9 mouse cellular contexts compared by ENCODE assay signal in the genomic region with DNA sequence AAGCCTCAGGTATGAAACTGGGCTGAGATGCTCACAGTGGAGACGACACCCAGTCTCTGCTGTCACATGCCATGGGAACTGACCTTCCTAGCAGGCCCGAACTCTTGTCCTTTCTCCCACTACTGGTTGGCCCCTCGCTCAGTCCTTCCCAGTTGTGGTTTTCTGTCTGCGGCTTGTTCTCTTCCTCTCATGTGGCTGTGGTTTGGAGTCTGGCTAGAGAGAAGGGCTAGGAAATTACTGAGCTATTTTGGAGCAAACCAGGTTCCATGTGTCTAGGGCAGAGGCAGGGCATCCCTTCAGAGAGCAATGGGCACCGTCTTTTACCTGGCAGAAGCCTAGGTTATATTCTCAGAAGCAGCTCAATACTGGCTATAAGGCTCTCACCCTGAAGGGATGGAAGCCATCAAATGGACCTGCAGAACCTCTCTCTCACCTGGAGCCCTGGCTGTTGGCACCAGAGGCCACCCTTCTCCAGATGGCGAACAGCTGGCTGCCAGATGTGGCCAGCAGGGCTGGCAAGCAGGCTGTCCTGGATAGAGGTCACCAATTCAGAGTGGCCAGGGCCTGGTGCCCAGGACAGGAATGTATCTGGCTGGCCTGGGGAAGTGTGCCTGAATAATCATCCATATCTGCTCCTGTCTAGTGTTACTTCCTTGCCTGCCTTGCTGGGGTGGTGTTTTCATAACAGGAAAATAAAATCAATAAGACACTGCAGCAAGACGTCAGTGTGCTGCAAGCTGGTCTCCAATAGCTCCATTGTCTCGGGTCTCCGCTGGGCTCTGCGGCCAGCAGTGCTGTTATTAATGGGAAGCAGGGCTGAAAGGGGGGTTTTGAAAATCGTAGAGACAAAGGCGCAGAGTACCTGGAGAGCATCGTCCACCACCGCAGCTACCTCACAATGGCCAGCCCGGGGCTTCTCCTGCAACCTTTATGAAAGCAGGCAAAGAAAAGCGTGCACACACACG.
A peak's percentile ranks its signal among the peaks of the same experiment; 100 is the strongest.
DNase-seq lines count a peak whose midpoint lies in the region; ATAC-seq and TF ChIP-seq lines count a peak whose summit lies in the region.
"Had no signal": no experiment of that assay in that cellular context is flagged by ENCODE, and none has a peak within 500 bp of the region (broad histone marks: within the 10 kb centered on the region; RNA-seq: fewer than 3 reads in every experiment).

No protein-coding gene starts in this region.

- intact Hi-C loops in gastrocnemius, postnatal 36 days (cut with DNase I), result loop anchor here (5.0 kb wide), 1 partner anchor 61 kb away; no protein-coding TSS in a partner anchor
- intact Hi-C loops in gastrocnemius, adult 2 months (cut with DNase I), result no loop called here

- no peak overlapping the region for H3K4me3 ChIP-seq in gastrocnemius, adult 2 months
- no peak overlapping the region for H3K4me3 ChIP-seq in limb, embryonic 13.5 days
- no peak overlapping the region for H3K4me3 ChIP-seq in neural tube, embryonic 12.5 days
- H3K4me3 ChIP-seq in intestine, embryonic 16.5 days (ENCODE audit: low read length), result no peak overlapping the region
- no peak overlapping the region for H3K4me3 ChIP-seq in cerebellum, adult 2 months (replicated peaks; ENCODE audit: insufficient read depth, low read depth, low read length)

- no peak for TF ChIP-seq POLR2A in cerebellum, adult 2 months (IDR thresholded peaks at IDR 0.05; ENCODE audit: borderline replicate concordance, insufficient read depth, low read length)

- peaks cover 6% of the 10 kb centered on the region; the same call in 1 of the 2 replicates for H3K36me3 ChIP-seq in limb, embryonic 13.5 days
- no peaks in the 10 kb centered on the region for H3K36me3 ChIP-seq in neural tube, embryonic 12.5 days
- no peaks in the 10 kb centered on the region for H3K36me3 ChIP-seq in intestine, embryonic 16.5 days (ENCODE audit: control insufficient read depth, insufficient read depth, low read length)

- WGBS in limb, embryonic 13.5 days, result 52% methylated on average over 17 of the region's 17 CpGs
- WGBS in neural tube, embryonic 12.5 days, result 57% methylated on average over 17 of the region's 17 CpGs
- WGBS in intestine, embryonic 16.5 days, result 75% methylated on average over 17 of the region's 17 CpGs
- 75% methylated on average over 17 of the region's 17 CpGs for WGBS in cerebellum, adult 2 months

- peaks cover 70% of the 10 kb centered on the region for H3K4me1 ChIP-seq in limb, embryonic 13.5 days
- H3K4me1 ChIP-seq in neural tube, embryonic 12.5 days, result peaks cover 36% of the 10 kb centered on the region
- peaks cover 13% of the 10 kb centered on the region for H3K4me1 ChIP-seq in intestine, embryonic 16.5 days (ENCODE audit: control insufficient read depth, insufficient read depth, low read length)
- H3K4me1 ChIP-seq in cerebellum, adult 2 months (ENCODE audit: control insufficient read depth, insufficient read depth, low read length), result peaks cover 10% of the 10 kb centered on the region

- H3K9ac ChIP-seq in limb, embryonic 13.5 days, result no peak overlapping the region
- H3K9ac ChIP-seq in neural tube, embryonic 12.5 days, result 0 out of 2 replicates have a peak overlapping the region, but pooled peaks have one; percentile 18
- no peak overlapping the region for H3K9ac ChIP-seq in intestine, embryonic 16.5 days (ENCODE audit: low read depth, low read length)

- ATAC-seq in limb, embryonic 13.5 days (ENCODE audit: low FRiP score, low read depth), result 0 out of 2 replicates have a peak, but pooled peaks have one; percentile 28
- no peak for ATAC-seq in neural tube, embryonic 12.5 days (ENCODE audit: low FRiP score, low read depth)
- ATAC-seq in intestine, embryonic 16.5 days, result no peak

- no peak overlapping the region; the same call in 1 of the 2 replicates for H3K4me2 ChIP-seq in limb, embryonic 13.5 days (replicated peaks)
- no peak overlapping the region for H3K4me2 ChIP-seq in neural tube, embryonic 12.5 days (replicated peaks)
- no peak overlapping the region for H3K4me2 ChIP-seq in intestine, embryonic 16.5 days (ENCODE audit: low read depth, low read length)

- peak; percentile 61 for DNase-seq in gastrocnemius, adult 18-20 months (ENCODE audit: low spot score)
- no peak for DNase-seq in gastrocnemius, postnatal 36 days
- peak; percentile 82 for DNase-seq in gastrocnemius, adult 2 months
- no peak for DNase-seq in yolk sac, embryonic 10.5 days (ENCODE audit: low spot score)
- no peak for DNase-seq in cerebellum, adult 2 months

- no peak for TF ChIP-seq CTCF in gastrocnemius, adult 2 months (IDR thresholded peaks at IDR 0.05)
- no peak for TF ChIP-seq CTCF in cerebellum, adult 2 months (IDR thresholded peaks at IDR 0.05; ENCODE audit: borderline replicate concordance, insufficient read depth, low read depth, low read length)

- H3K27ac ChIP-seq in gastrocnemius, adult 2 months, result peak overlapping the region; percentile 74
- peak overlapping the region; percentile 56; the same call in 1 of the 2 replicates for H3K27ac ChIP-seq in limb, embryonic 13.5 days
- H3K27ac ChIP-seq in neural tube, embryonic 12.5 days, result 0 out of 2 replicates have a peak overlapping the region, but pooled peaks have one; percentile 10
- no peak overlapping the region for H3K27ac ChIP-seq in intestine, embryonic 16.5 days (ENCODE audit: low read length)
- no peak overlapping the region for H3K27ac ChIP-seq in cerebellum, adult 2 months (ENCODE audit: insufficient read depth, low read length)
- H3K27ac ChIP-seq: stomach, postnatal 0 days had no signal

- H3K9me3 ChIP-seq in limb, embryonic 13.5 days, result no peaks in the 10 kb centered on the region
- H3K9me3 ChIP-seq in neural tube, embryonic 12.5 days, result no peaks in the 10 kb centered on the region
- no peaks in the 10 kb centered on the region for H3K9me3 ChIP-seq in intestine, embryonic 16.5 days (ENCODE audit: control insufficient read depth, low read length)

- H3K27me3 ChIP-seq in limb, embryonic 13.5 days, result no peaks in the 10 kb centered on the region
- H3K27me3 ChIP-seq in neural tube, embryonic 12.5 days (replicated peaks), result no peaks in the 10 kb centered on the region
- no peaks in the 10 kb centered on the region for H3K27me3 ChIP-seq in intestine, embryonic 16.5 days (replicated peaks; ENCODE audit: control insufficient read depth, insufficient read depth, low read length)
- H3K27me3 ChIP-seq in cerebellum, adult 2 months (ENCODE audit: control insufficient read depth, insufficient read depth, low read length), result no peaks in the 10 kb centered on the region

Comparison
In these comparisons a context has a peak if more than half of its experiments do, and no peak if none do; other contexts are left out.
1. DNase-seq: peak in gastrocnemius, adult 18-20 months (single experiment) and gastrocnemius, adult 2 months (single experiment); none in gastrocnemius, postnatal 36 days (0 of 2), yolk sac, embryonic 10.5 days (single experiment) and cerebellum, adult 2 months (0 of 2).
2. H3K27ac ChIP-seq: peak in gastrocnemius, adult 2 months (single experiment), limb, embryonic 13.5 days (single experiment) and neural tube, embryonic 12.5 days (single experiment); none in intestine, embryonic 16.5 days (single experiment) and cerebellum, adult 2 months (single experiment).